Mouse (Mus musculus): ENCODE measurements around the gene Evx2. TPM values are rescaled to one million over a fixed set of nuclear protein-coding genes. Genes with fewer than 3 reads are reported as not detected.

Gene Evx2
- polyA plus RNA-seq, 1 experiment from 2014 or later = 0.62 TPM

DNA sequence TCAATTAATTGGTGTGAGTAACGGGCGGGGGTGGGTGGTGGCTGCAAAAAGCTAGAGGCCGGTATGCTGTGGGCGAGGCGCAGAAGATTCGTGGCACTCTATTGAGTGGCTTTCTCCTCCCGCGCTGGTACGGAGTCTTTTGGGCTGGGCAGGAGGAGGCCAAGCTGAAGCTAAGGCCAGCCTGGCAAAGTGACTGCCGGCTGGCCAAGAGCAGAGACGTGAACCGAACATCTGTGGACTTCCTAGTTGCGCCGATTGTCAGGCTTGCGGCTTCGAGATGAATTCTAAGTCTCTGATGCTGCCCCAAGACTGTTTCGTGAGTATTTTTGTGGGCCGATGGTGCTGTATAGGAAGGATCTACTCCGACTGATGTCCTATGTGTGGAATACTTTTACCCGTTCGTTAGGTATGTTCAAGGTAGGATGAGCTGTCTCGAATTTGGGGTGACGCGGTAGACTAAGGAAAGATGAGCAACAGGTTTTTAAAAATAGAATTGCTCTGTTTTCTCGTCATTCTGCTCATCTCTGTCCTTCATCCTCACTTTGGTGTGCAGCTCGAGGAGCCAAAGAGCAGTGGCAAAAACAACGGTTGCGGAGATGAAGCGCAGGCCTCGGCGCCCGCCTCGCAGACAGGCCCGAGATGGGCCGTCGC lies 8.0 kb upstream of the Evx2 start:
- H3K27ac ChIP-seq = no peak overlapping the region
- no peak overlapping the region for H3K9ac ChIP-seq (replicated peaks)
- H3K36me3 ChIP-seq = no peaks in the 10 kb centered on the region
- ATAC-seq = no peak
- peaks cover 98% of the 10 kb centered on the region for H3K27me3 ChIP-seq
- no peaks in the 10 kb centered on the region for H3K9me3 ChIP-seq
- H3K4me1 ChIP-seq (replicated peaks) = peaks cover 7% of the 10 kb centered on the region
- 1% methylated on average over 36 of the region's 36 CpGs for WGBS
- no peak overlapping the region for H3K4me2 ChIP-seq (replicated peaks)
- H3K4me3 ChIP-seq (replicated peaks) = no peak overlapping the region

DNA sequence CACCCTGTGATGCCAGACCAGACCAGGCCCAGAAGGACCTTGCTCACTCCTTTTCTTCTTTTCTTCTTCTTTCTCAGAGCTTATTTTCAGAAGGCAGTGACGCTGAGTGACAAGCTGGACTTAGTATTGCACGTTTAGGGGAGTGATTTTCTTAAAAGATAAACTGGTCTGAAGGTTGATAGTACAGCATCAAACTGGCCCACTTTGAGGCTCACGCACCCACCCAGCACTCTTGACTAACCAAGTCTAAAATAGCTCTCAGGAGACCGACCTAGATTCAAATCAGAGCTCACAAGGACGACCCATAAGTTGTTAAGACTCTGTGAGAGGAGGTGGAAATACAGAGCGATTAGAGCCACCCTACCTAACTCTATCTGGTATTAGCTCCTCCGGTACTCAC lies 7.1 kb upstream of the Evx2 start:
- ATAC-seq = no peak
- peaks cover 10% of the 10 kb centered on the region for H3K4me1 ChIP-seq (replicated peaks)
- no peak overlapping the region for H3K4me2 ChIP-seq (replicated peaks)
- H3K4me3 ChIP-seq (replicated peaks) = no peak overlapping the region
- WGBS = 1% methylated on average over 7 of the region's 7 CpGs
- no peak overlapping the region for H3K27ac ChIP-seq
- no peak overlapping the region for H3K9ac ChIP-seq (replicated peaks)
- H3K36me3 ChIP-seq = no peaks in the 10 kb centered on the region
- H3K27me3 ChIP-seq = peaks cover 98% of the 10 kb centered on the region
- H3K9me3 ChIP-seq = no peaks in the 10 kb centered on the region

GRCm38 (mm10) chr2:74663291-74663925 lies 4.1 kb upstream of the Evx2 start:
- peaks cover 7% of the 10 kb centered on the region for H3K4me1 ChIP-seq (replicated peaks)
- no peak for ATAC-seq
- no peak overlapping the region for H3K9ac ChIP-seq (replicated peaks)
- no peaks in the 10 kb centered on the region for H3K9me3 ChIP-seq
- no peak overlapping the region for H3K27ac ChIP-seq
- no peak overlapping the region for H3K4me2 ChIP-seq (replicated peaks)
- 5% methylated on average over 18 of the region's 18 CpGs for WGBS
- H3K27me3 ChIP-seq = peaks cover 99% of the 10 kb centered on the region
- H3K36me3 ChIP-seq = no peaks in the 10 kb centered on the region
- H3K4me3 ChIP-seq (replicated peaks) = no peak overlapping the region

- Histone ChIP-seq H3K4me2 (replicated peaks) (peak overlapping the region; percentile 34), H3K36me3 (no peaks in the 10 kb centered on the region), H3K9ac (replicated peaks) (no peak overlapping the region), H3K27ac (no peak overlapping the region), H3K9me3 (no peaks in the 10 kb centered on the region), H3K4me3 (replicated peaks) (peak overlapping the region; percentile 8; the same call in 1 of the 2 replicates), H3K4me1 (replicated peaks) (peaks cover 2% of the 10 kb centered on the region; the same call in 1 of the 2 replicates), H3K27me3 (peaks cover 96% of the 10 kb centered on the region)
- peak; percentile 73 for ATAC-seq
- 0% methylated on average over 14 of the region's 14 CpGs for WGBS
Observed at GRCm38 (mm10) chr2:74661685-74662084, 2.3 kb upstream of the Evx2 start.

GRCm38 (mm10) chr2:74660421-74661375 lies 1.3 kb upstream of the Evx2 start:
- WGBS = 4% methylated on average over 30 of the region's 30 CpGs
- Histone ChIP-seq H3K36me3 (no peaks in the 10 kb centered on the region), H3K4me3 (replicated peaks) (peak overlapping the region; percentile 16), H3K4me2 (replicated peaks) (no peak overlapping the region; the same call in 1 of the 2 replicates), H3K9me3 (no peaks in the 10 kb centered on the region), H3K4me1 (replicated peaks) (peaks cover 8% of the 10 kb centered on the region), H3K27me3 (peaks cover 96% of the 10 kb centered on the region), H3K27ac (no peak overlapping the region), H3K9ac (replicated peaks) (no peak overlapping the region)
- ATAC-seq = peak; percentile 24; the same call in 1 of the 2 replicates

- Histone ChIP-seq H3K4me1 (replicated peaks) (peaks cover 12% of the 10 kb centered on the region), H3K4me3 (replicated peaks) (peak overlapping the region; percentile 28), H3K27ac (peak overlapping the region; percentile 40), H3K9ac (replicated peaks) (no peak overlapping the region), H3K36me3 (no peaks in the 10 kb centered on the region), H3K9me3 (no peaks in the 10 kb centered on the region), H3K4me2 (replicated peaks) (no peak overlapping the region), H3K27me3 (peaks cover 97% of the 10 kb centered on the region)
- under 1% methylated on average over 47 of the region's 47 CpGs for WGBS
- no peak for ATAC-seq
Observed at GRCm38 (mm10) chr2:74658667-74659371, 538 bp downstream of the Evx2 start.

DNA sequence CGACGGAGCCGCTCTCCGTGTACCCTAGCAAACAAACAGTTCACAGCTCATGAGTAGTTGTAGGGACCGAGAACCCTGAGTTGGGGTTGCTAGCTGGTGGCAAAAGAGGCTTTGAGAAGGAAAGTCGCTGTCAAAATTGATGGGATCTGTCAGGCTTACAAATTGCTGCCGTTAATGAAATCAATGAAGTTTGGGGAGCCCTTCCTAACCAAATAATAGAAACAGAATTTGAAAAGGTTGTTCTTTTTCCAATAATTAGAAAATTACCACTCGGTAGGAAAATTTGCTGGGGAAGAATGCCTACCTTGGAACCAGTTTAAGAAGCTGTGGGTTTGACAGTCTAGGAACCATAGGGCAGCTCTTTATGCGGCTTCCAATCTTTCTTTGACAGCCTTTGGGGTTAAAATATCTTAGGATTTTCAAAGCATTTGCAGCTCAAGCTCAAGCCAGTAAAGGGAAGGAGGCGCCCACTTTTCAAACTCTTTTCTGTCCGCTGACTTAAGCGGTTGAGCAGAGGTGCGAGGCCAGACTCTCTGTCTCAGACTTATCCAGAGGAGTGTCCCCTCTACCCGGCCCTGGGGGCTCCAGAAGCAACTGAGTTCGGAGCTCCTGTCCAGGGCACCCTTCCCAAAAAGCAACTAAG lies 1.2 kb downstream of the Evx2 start:
- no peak for ATAC-seq
- Histone ChIP-seq H3K4me3 (replicated peaks) (peak overlapping the region; percentile 28), H3K27ac (peak overlapping the region; percentile 40), H3K4me1 (replicated peaks) (peaks cover 12% of the 10 kb centered on the region), H3K36me3 (no peaks in the 10 kb centered on the region), H3K27me3 (peaks cover 93% of the 10 kb centered on the region), H3K9ac (replicated peaks) (0 out of 2 replicates have a peak overlapping the region, but pooled peaks have one; percentile 28), H3K9me3 (no peaks in the 10 kb centered on the region), H3K4me2 (replicated peaks) (no peak overlapping the region)
- WGBS = under 1% methylated on average over 15 of the region's 15 CpGs

DNA sequence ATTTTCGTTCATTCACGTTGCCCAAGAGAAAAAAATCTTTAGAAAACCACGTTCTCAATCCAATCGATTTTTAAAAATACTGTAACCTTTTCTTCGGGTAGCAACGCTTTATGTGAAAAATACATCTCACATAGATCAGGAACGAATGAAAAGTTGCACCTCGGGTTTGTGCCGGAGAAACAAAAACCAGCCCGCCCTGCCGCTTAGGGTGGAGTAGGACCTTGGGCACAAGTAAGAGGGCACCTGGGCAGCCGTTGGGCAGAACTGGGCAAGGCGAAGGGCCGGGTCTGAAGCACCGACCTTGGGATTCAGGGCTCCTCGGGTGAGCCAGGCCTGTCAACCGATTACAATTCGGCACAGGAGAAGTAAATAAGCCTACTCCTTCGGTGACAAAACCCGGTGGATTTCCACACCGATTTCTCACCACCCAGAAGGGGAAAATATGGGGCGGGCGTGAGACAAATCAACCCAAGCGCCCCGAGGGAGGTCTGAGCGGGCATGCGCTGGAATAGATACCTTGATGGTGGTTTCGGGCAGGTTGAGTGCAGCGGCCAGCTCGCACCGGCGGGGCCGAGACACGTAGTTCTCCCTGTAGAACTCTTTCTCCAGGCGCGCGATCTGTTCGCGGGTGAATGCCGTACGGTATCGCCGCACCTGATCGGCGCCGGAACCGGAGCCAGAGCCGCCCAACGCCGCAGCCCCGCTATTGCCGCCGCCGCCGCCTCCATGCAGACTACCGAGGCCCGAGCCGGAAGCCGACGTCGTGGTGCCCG lies 1.9 kb downstream of the Evx2 start:
- Histone ChIP-seq H3K9me3 (no peaks in the 10 kb centered on the region), H3K27ac (peak overlapping the region; percentile 25; the same call in 1 of the 2 replicates), H3K36me3 (no peaks in the 10 kb centered on the region), H3K4me2 (replicated peaks) (no peak overlapping the region), H3K4me3 (replicated peaks) (peak overlapping the region; percentile 28), H3K27me3 (peaks cover 88% of the 10 kb centered on the region), H3K9ac (replicated peaks) (0 out of 2 replicates have a peak overlapping the region, but pooled peaks have one; percentile 28), H3K4me1 (replicated peaks) (peaks cover 12% of the 10 kb centered on the region)
- WGBS = 2% methylated on average over 62 of the region's 62 CpGs
- ATAC-seq = no peak

DNA sequence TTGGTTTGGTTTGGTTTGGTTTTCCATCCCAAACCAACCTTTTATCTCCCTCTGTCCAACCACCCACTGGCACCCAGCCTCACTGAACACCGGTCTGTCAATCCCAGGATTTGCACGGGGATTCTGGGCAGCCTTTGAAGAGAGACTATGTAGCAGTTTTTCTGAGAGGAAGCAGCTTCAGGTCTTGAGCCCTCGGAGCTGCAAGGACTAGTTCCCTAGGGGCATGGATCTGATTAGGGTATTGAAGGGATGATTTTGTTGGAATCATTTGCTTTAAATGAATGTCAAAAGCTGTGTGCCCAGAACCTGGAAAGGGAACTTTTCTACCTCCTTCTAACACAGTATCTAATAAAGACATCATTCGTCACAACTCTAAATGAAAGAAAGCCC lies 2.7 kb downstream of the Evx2 start:
- H3K4me3 ChIP-seq (replicated peaks) = peak overlapping the region; percentile 39
- H3K9me3 ChIP-seq = no peaks in the 10 kb centered on the region
- 1% methylated on average over 4 of the region's 4 CpGs for WGBS
- no peak overlapping the region for H3K9ac ChIP-seq (replicated peaks)
- H3K4me1 ChIP-seq (replicated peaks) = peaks cover 11% of the 10 kb centered on the region
- H3K27ac ChIP-seq = no peak overlapping the region
- no peaks in the 10 kb centered on the region for H3K36me3 ChIP-seq
- peaks cover 88% of the 10 kb centered on the region for H3K27me3 ChIP-seq
- no peak overlapping the region for H3K4me2 ChIP-seq (replicated peaks)
- ATAC-seq = no peak

DNA sequence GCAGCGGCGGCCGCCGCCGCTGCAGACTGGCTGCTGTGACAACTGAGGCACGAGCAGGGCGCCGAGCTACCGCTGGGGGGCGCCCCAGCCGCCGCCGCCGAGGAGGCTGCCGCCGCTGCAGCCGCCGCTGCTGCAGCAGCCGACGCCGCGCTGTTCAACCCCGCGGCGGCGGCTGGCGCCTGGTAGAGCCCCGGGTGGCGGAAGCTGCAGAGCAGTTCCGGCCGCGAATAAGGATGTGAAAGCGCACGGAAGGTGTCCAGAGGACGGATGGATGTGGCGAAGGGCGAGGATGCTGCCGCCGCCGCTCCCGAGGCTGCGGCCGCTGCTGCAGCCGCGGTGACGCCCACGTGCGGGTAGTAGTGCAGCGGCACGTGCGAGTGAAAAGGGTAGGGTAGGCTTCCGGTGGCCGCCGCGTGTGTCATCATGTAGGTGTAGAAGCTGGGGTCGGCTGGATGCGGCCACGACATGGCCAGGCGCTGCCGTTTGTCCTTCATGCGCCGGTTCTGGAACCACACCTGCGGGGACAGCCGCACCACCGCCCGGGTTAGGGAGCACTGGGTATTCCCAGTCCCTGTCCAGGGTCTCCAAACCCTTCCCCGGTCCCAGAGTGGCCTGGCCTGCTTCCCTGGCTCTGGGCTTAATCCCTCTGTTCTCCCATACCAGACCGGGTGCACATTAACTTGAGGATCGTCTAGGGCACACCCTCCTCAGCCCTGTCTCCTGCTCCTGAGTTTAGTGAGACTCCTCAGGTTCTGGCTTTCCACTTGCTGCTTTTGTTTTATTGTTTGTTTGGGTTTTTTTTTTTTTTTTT lies 3.3 kb downstream of the Evx2 start:
- Histone ChIP-seq H3K36me3 (no peaks in the 10 kb centered on the region), H3K9me3 (no peaks in the 10 kb centered on the region), H3K4me3 (replicated peaks) (peak overlapping the region; percentile 39), H3K27me3 (peaks cover 86% of the 10 kb centered on the region), H3K27ac (peak overlapping the region; percentile 44), H3K9ac (replicated peaks) (peak overlapping the region; percentile 39; the same call in 1 of the 2 replicates), H3K4me1 (replicated peaks) (peaks cover 10% of the 10 kb centered on the region), H3K4me2 (replicated peaks) (peak overlapping the region; percentile 51)
- WGBS = under 1% methylated on average over 67 of the region's 69 CpGs
- ATAC-seq = peak; percentile 20
